In the genomic region with DNA sequence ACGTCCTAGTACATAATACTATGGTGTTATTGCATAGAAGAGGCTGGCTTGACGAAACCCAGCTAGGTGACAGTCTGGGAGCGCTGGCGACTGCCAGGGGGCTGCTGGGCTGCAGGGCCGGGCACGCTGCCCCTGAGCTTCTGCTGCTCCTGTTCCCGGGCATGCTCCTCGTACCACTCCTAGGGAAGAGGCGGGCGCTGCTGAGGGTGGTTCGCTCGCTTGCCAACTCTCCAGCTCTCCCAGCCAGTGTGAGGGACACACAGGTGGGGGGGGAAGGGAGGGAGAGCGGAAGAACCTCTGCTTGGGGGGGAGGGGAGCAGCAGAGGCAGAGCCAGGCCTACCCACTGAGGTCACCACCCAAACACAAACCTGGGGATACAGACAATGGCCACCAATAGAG, we compare ENCODE assay signal across 11 mouse cellular contexts. TPM values are rescaled to one million over a fixed set of nuclear protein-coding genes. Genes with fewer than 3 reads are reported as not detected.
A peak's percentile ranks its signal among the peaks of the same experiment; 100 is the strongest.
DNase-seq lines count a peak whose midpoint lies in the region; ATAC-seq and TF ChIP-seq lines count a peak whose summit lies in the region.
"Had no signal": no experiment of that assay in that cellular context is flagged by ENCODE, and none has a peak within 500 bp of the region (broad histone marks: within the 10 kb centered on the region; RNA-seq: fewer than 3 reads in every experiment).

No protein-coding gene starts in this region.

- no peak overlapping the region for H3K9ac ChIP-seq in forebrain, embryonic 14.5 days (ENCODE audit: low read length)
- H3K9ac ChIP-seq: liver, embryonic 13.5 days had no signal

- WGBS in forebrain, embryonic 14.5 days: 53% methylated on average over 13 of the region's 13 CpGs

- H3K27me3 ChIP-seq in forebrain, embryonic 14.5 days (replicated peaks; ENCODE audit: control insufficient read depth, insufficient read depth, low read length): no peaks in the 10 kb centered on the region
- H3K27me3 ChIP-seq: liver, embryonic 13.5 days had no signal

- H3K4me1 ChIP-seq in forebrain, embryonic 14.5 days (ENCODE audit: control insufficient read depth, insufficient read depth, low read length): 0 out of 2 replicates have a peak, but pooled peaks cover 4% of the 10 kb centered on the region
- H3K4me1 ChIP-seq: liver, embryonic 13.5 days had no signal

- H3K4me3 ChIP-seq in layer of hippocampus, adult 2 months: no peak overlapping the region
- H3K4me3 ChIP-seq in forebrain, embryonic 14.5 days (ENCODE audit: low read depth, low read length): no peak overlapping the region
- H3K4me3 ChIP-seq: liver, embryonic 13.5 days had no signal

- H3K27ac ChIP-seq in layer of hippocampus, adult 2 months: peak overlapping the region; percentile 76
- 0 out of 2 replicates have a peak overlapping the region, but pooled peaks have one; percentile 21 for H3K27ac ChIP-seq in forebrain, embryonic 14.5 days (ENCODE audit: low read depth, low read length)
- H3K27ac ChIP-seq: liver, embryonic 13.5 days had no signal

- peak; percentile 36 to 37 for DNase-seq in layer of hippocampus, adult 2 months (ENCODE audit: low spot score in 2 of 2)
- DNase-seq in layer of hippocampus, adult 11-12 months (ENCODE audit: low spot score): no peak
- DNase-seq in cerebellum, adult 8-10 months: peak; percentile 53
- peak; percentile 40 for DNase-seq in forebrain, embryonic 14.5 days (ENCODE audit: low spot score)
- peak; percentile 23 for DNase-seq in lung, postnatal 14 days
- no peak for DNase-seq in c-Kit-positive CD71-positive TER-119-positive erythroid progenitor cells, embryonic 14.5 days (ENCODE audit: low spot score)
- DNase-seq in adipocyte (ENCODE audit: low spot score): no peak
- no peak for DNase-seq in testis, postnatal 14 days (ENCODE audit: low spot score)
- DNase-seq: liver, embryonic 13.5 days had no signal

- no peak for TF ChIP-seq CTCF in layer of hippocampus, adult 2 months (conservative IDR thresholded peaks at IDR 0.05)

- ATAC-seq in forebrain, embryonic 14.5 days: peak; percentile 35; the same call in 1 of the 2 replicates

- no peak overlapping the region for H3K4me2 ChIP-seq in forebrain, embryonic 14.5 days (ENCODE audit: low read length)
- H3K4me2 ChIP-seq: liver, embryonic 13.5 days had no signal

- no peaks in the 10 kb centered on the region for H3K9me3 ChIP-seq in forebrain, embryonic 14.5 days (replicated peaks; ENCODE audit: control insufficient read depth, low read length)
- H3K9me3 ChIP-seq: liver, embryonic 13.5 days had no signal

- peaks cover 25% of the 10 kb centered on the region for H3K36me3 ChIP-seq in forebrain, embryonic 14.5 days (ENCODE audit: control insufficient read depth, insufficient read depth, low read length)

RNA-seq across cellular contexts. Expression of gene Slc8b1, which starts 25.1 kb away (rescaled TPM):
- total RNA-seq in layer of hippocampus, adult 2 months (2021): 10 to 100 TPM in 1 of 2 experiments, 1 to 10 TPM in 1; 8.7 to 12.1 TPM
- 0.67 and 1.5 TPM in 2 replicates for polyA plus RNA-seq in forebrain, embryonic 14.5 days (2014; fragmentation: Nextera tagmentation; extraction: Ambion mirVana)

RNA-seq across cellular contexts. Expression of gene Plbd2, which starts 32.6 kb away (rescaled TPM):
- 10 to 100 TPM; 62.6 to 66.0 TPM for total RNA-seq in layer of hippocampus, adult 2 months (2021)
- 14.8 and 16.2 TPM in 2 replicates for polyA plus RNA-seq in forebrain, embryonic 14.5 days (2014; fragmentation: Nextera tagmentation; extraction: Ambion mirVana)

RNA-seq across cellular contexts. Expression of gene Tpcn1, which starts 52.4 kb away (rescaled TPM):
- total RNA-seq in layer of hippocampus, adult 2 months (2021): 10 to 100 TPM; 34.8 to 40.8 TPM
- 10.5 and 13.3 TPM in 2 replicates for polyA plus RNA-seq in forebrain, embryonic 14.5 days (2014; fragmentation: Nextera tagmentation; extraction: Ambion mirVana)

RNA-seq across cellular contexts. Expression of gene Iqcd, which starts 52.8 kb away (rescaled TPM):
- 1 to 10 TPM in 1 of 2 experiments, under 1 TPM in 1; 1.00 to 1.2 TPM for total RNA-seq in layer of hippocampus, adult 2 months (2021)
- polyA plus RNA-seq in forebrain, embryonic 14.5 days (2014; fragmentation: Nextera tagmentation; extraction: Ambion mirVana): 2.0 and 2.4 TPM in 2 replicates
- total RNA-seq: hematopoietic stem cell, adult 5-6 weeks had no signal

RNA-seq across cellular contexts. Expression of gene Sds, which starts 59.7 kb away (rescaled TPM):
- under 1 TPM in 1 of 2 experiments, not detected in 1; 0.31 TPM for total RNA-seq in layer of hippocampus, adult 2 months (2021)
- polyA plus RNA-seq in forebrain, embryonic 14.5 days (2014; fragmentation: Nextera tagmentation; extraction: Ambion mirVana): not detected in 2 replicates
- total RNA-seq: common myeloid progenitor, adult 5-6 weeks; hematopoietic stem cell, adult 5-6 weeks had no signal
- polyA plus RNA-seq: liver, embryonic 13.5 days had no signal

Comparison
In these comparisons a context has a peak if more than half of its experiments do, and no peak if none do; other contexts are left out.
1. DNase-seq: peak in layer of hippocampus, adult 2 months (2 of 2), cerebellum, adult 8-10 months (single experiment), forebrain, embryonic 14.5 days (single experiment) and lung, postnatal 14 days (single experiment); none in layer of hippocampus, adult 11-12 months (single experiment), c-Kit-positive CD71-positive TER-119-positive erythroid progenitor cells, embryonic 14.5 days (single experiment), adipocyte (single experiment) and testis, postnatal 14 days (single experiment).